Mouse (Mus musculus) ovary, adult 18-20 months (tissue): ENCODE data around the gene Meiob.

Source experiments
- DNase-seq: peaks from one replicate; pipeline ENCODE4 v3.0.0; 2022; ENCODE audit warnings: low spot score, mixed read lengths

Meiob gene

GRCm38 (mm10) chr17:24803952-24804951, at the start of gene Meiob:
Gene Meiob, plus strand, starts transcription at chr17:24804289.
- peak; percentile 47 for DNase-seq

DNA sequence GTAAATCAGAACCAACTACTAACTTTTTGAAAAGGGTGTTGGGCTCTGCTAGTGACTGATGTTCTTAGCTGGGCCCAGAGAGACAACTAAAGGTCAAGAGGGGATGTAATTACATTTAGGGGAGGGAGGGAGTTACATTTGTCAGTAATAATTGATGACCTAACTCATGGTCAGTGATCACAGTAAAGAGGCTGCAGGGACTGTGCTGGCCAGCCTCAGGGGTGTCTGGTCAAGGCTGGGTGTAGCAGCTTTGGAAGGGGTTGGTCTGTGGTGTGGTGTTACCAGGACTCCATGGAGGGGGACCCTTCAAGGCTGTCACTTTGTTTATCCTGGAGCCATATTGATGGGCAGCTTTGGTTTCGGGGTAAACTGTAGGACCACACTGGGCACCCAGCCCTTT, 46.7 kb upstream of the Meiob start:
- no peak for DNase-seq

GRCm38 (mm10) chr17:24761121-24761520, 43.0 kb upstream of the Meiob start:
- DNase-seq = no peak

- no peak for DNase-seq
These were observed 38.8 kb upstream of the Meiob start for GRCm38 (mm10) chr17:24765016-24765905.

DNA sequence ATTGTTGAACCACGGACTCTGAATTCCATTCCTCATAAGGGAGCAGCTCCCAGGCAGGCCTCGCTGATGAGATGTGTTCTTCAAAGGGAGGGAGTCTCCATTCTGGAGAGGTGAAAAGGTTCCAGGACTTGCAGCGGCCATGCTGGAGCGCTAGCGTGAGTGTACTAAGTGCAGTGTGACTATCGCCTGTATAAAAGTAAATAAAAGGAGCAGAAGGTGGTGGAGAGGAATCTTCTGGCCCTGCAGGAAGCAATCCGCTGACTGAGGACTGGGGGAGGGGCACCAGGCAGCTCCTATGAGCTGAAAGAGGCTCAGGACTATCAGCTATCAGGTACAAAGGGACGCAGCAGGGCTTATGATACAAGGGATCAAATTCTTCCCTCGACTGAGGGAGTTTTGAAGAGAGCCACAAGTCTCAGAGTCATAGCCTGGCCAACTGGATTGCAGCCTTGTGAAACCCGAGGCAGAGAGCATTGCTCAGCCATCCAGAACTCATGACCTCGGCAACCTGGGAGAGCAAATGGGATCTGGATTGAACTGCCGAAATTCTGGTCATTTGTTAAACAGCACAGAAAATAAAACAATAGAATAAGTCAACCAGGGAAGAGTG, 37.7 kb upstream of the Meiob start:
- DNase-seq = no peak

DNA sequence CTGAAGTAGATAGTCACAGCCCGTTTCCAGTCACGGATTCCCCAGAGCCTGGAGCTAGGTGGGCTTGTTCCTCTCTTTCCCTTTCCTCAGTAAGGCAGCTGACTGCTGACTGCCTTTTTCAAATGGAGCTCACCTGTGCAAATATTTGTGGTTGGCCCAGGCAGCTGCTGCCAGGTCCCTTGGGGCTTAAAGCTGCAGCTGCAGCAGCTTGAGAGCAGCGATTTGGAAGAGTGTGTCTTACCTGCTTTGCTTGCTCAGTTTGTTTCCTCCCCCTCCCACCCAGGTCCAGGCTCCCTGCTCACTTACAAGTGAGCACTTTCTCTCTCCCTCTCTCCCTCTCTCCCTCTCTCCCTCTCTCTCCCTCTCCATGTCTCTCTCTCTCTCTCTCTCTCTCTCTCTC, 34.9 kb upstream of the Meiob start:
- no peak for DNase-seq

DNA sequence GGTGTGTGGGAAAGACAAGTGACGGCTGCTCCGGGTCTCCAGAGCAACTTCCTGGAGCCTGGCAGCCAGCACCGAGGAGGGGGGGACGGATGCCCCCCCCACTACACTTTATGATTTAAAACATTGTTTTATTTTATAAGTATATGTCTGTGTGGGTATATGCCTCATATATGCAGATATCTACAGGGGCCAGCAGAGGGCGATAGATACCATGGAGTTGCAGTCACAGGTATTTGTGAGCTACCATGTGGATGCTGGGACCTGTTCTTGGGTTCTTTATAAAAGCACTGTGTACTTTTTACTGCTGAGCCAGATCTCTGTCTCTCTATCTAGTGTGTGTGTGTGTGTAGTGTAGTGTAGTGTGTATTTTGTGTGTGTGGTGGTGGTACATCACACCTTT, 30.8 kb upstream of the Meiob start:
- DNase-seq = no peak

DNA sequence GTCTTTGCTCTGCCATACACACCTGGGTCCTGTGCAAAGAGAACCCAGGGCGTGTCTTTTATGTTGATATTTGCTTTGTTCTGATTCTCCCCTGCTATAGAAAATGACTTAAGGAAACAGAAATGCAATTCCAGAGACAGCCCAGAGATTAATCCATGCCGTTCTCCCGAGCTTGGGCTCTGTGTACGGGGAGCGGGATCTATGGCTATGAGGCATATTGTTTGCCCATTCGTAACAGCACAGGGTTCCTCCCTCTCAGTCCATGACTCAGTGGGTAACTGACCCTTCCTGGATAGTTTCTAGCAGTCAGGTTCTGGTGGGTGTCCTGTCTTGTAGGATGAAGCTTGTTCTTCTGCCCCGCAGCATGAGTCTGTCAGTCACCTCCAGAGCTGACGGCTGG, 28.9 kb upstream of the Meiob start:
- DNase-seq = no peak

DNA sequence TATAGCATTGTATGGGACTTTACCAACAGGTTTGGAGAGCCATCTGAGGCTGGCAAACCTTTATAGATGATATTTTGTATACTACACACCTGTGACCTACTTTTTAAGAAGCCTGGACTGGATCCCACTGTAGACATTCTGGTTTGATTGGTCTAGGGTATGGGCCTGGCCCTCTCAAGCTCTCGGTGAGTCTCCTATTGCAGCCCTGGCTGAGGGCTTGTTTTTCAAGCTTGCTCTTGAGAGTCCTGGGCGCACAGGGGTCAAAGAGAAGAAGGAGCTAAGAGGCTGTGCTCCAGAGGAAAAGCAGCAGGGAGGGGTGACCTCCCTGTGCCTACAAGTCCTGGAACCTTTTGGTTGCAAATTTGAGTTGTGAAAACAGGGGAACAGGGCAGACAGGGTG, 27.0 kb upstream of the Meiob start:
- no peak for DNase-seq

DNA sequence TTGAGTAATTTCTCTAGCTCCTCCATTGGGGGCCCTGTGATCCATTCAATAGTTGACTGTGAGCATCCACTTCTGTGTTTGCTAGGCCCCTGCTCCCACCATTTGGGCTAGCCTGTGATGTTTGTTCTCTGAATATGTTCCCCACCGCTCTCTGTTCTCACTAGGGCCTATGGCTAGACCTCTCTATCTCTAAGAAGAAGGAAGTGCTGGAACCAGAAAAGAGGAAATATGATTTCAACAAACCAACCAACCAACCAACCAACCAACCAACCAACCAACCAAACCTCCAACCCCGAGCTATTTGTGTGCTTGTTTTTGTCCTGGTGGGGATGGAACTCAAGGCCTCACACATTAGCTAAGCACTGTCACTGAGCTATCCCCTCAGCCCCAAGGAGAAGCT, 23.3 kb upstream of the Meiob start:
- DNase-seq = no peak

DNA sequence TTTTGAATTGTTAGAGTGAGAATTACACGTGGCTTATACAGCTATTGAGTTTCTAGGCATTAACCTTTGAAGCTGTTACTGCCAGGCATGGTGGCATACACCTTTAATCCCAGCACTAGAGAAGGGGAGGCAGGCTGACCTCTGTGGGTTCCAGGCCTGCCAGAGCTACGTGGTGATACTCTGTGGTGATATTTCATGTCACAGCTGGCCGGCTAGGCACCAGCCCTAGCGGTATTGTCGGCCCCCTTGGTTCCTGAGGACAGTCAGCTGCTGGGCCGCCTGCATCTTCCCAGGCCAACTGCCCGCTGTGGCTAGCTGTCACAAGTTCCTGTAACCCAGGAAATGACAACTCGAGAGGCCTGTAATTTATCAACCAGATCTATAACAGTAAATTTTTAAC, 11.9 kb upstream of the Meiob start:
- DNase-seq = no peak

- no peak for DNase-seq
These were observed 9.3 kb upstream of the Meiob start for GRCm38 (mm10) chr17:24794791-24795190.

GRCm38 (mm10) chr17:24796969-24797368, 7.1 kb upstream of the Meiob start:
- DNase-seq = no peak

DNA sequence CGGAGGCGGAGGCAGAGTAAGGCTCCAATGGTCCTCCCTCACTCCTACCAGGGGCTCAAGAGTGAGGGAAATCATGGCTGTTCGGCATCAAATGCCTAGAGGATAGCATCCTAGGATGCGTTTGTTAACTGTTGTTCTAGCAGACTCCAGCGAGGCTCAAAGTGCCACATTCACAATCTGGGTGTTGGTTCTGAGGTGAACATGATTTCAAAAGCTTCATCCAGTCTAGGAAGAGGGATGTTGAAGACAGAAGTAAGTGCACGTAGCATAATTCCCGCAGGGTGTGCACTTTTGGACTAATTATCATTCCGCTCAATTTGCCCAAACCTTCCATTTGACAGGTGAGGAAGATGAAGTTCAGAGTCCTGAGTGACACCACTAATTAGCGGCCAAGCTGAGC, 5.9 kb upstream of the Meiob start:
- DNase-seq = no peak

GRCm38 (mm10) chr17:24799476-24799875, 4.6 kb upstream of the Meiob start:
- no peak for DNase-seq

- DNase-seq = no peak
These were observed 3.6 kb upstream of the Meiob start for GRCm38 (mm10) chr17:24800524-24800923.

DNA sequence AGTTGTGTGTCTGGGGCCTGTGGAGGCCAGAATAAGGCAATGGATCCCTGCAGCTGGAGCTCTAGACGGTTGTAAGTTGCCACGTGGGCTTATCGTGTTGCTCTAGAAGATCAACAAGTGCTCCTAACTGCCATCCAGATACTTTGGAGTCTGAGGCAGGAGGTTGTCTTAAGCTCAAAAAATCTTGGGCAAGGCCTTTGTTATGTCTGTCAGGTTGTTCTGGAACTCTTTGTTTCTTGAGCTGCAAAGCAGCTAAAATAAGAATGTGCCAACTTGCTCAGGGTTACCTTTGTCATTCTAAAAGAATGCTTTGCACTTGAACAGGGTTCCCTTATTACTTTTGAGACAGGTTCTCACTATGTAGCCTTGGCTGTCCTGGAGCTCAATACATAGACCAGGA, 7.1 kb downstream of the Meiob start:
- DNase-seq = no peak

GRCm38 (mm10) chr17:24812215-24812614, 8.1 kb downstream of the Meiob start:
- no peak for DNase-seq

DNA sequence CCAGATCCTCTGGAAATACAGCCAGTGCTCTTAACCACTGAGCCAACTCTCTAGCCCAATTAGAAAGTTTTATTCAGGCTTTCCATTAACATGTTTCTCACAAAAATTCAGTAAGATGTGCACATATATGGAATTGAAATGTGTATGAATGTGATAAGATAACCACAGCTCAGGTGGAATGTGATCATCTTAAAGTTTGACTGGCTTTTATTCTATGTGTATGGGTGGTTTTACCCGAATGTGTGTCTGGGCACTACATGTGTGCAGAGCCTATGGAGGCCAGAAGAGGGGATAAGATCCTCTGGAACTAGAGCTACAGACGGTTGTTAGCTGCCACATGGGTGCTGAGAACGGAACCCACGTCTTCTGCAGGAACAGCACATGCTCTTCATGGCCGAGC, 11.2 kb downstream of the Meiob start:
- no peak for DNase-seq

GRCm38 (mm10) chr17:24817503-24817902, 13.4 kb downstream of the Meiob start:
- DNase-seq = no peak

DNA sequence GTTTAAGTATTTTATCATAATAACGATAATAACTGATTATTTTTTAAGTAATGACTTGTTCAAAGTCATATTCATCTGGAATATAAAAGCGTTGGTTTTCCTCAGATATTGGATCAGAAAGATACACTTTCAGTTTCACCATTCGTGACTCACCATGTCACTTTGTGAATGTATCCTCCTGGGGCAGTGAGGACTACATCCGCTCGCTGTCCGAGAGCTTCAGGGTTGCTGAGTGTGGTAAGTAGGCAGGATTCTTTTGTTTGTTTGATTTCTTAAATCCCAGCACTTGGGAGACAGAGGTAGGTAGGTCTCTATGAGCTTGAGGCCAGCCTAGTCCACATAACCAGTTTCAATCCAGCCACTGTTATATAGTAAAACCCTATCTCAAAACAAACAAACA, 14.1 kb downstream of the Meiob start:
- DNase-seq = no peak

DNA sequence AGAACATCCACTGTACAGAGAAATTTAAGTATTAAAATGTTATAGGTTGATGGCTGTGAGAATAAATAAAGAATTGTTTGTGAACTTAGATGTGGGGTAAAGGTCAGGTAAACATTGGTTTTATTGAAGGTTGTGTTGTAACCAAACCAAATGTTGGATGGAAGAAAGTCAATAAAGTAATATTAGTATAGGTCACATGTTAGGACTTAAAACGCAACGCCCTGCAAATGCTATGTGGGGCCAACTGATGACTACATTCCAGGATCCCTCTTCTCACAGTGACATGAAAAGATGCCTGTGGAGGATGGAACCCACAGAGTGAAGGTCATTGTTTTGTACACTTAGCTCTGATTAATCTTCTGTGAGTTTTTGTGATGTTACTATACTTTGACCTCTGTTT, 15.4 kb downstream of the Meiob start:
- DNase-seq = no peak
